Mouse (Mus musculus) induced T-regulatory cell, adult 2 months (primary cell): ENCODE data around the gene Xpo6.

ENCODE experiments used
- DNase-seq: peaks from one replicate; pipeline ENCODE4 v3.0.0-alpha.2; 2012; ENCODE audit warnings: low read depth

Gene Xpo6

GRCm38 (mm10) chr7:126194175-126194574, 6.1 kb downstream of the Xpo6 start:
- DNase-seq: no peak

- DNase-seq: no peak
Measured at GRCm38 (mm10) chr7:126191471-126191870, 8.8 kb downstream of the Xpo6 start.

- no peak for DNase-seq
Measured at GRCm38 (mm10) chr7:126189517-126189916, 10.8 kb downstream of the Xpo6 start.

- DNase-seq: no peak
Measured at GRCm38 (mm10) chr7:126185999-126186398, 14.3 kb downstream of the Xpo6 start.

GRCm38 (mm10) chr7:126183583-126183982, 16.7 kb downstream of the Xpo6 start:
- no peak for DNase-seq

- DNase-seq: peak; percentile 64
Measured at GRCm38 (mm10) chr7:126181487-126181886, 18.8 kb downstream of the Xpo6 start.

GRCm38 (mm10) chr7:126180956-126181355, 19.3 kb downstream of the Xpo6 start:
- peak; percentile 83 for DNase-seq

- DNase-seq: peak; percentile 80
Measured at GRCm38 (mm10) chr7:126178804-126179203, 21.5 kb downstream of the Xpo6 start.

- peak; percentile 49 for DNase-seq
Measured at GRCm38 (mm10) chr7:126175999-126176398, 24.3 kb downstream of the Xpo6 start.

- no peak for DNase-seq
Measured at GRCm38 (mm10) chr7:126175456-126175855, 24.8 kb downstream of the Xpo6 start.

GRCm38 (mm10) chr7:126174863-126175262, 25.4 kb downstream of the Xpo6 start:
- no peak for DNase-seq

- DNase-seq: no peak
Measured at GRCm38 (mm10) chr7:126172001-126172400, 28.3 kb downstream of the Xpo6 start.

GRCm38 (mm10) chr7:126168584-126168983, 31.7 kb downstream of the Xpo6 start:
- DNase-seq: no peak

- no peak for DNase-seq
Measured at GRCm38 (mm10) chr7:126167426-126167825, 32.9 kb downstream of the Xpo6 start.

GRCm38 (mm10) chr7:126166571-126166970, 33.7 kb downstream of the Xpo6 start:
- DNase-seq: no peak

- DNase-seq: no peak
Measured at GRCm38 (mm10) chr7:126158238-126158637, 42.1 kb downstream of the Xpo6 start.

GRCm38 (mm10) chr7:126155746-126156145, 44.6 kb downstream of the Xpo6 start:
- no peak for DNase-seq

- no peak for DNase-seq
Measured at GRCm38 (mm10) chr7:126154731-126155130, 45.6 kb downstream of the Xpo6 start.

- no peak for DNase-seq
Measured at GRCm38 (mm10) chr7:126152324-126152723, 48.0 kb downstream of the Xpo6 start.

GRCm38 (mm10) chr7:126146156-126146555, 54.1 kb downstream of the Xpo6 start:
- DNase-seq: no peak

- DNase-seq: no peak
Measured at GRCm38 (mm10) chr7:126144364-126144763, 55.9 kb downstream of the Xpo6 start.

- no peak for DNase-seq
Measured at GRCm38 (mm10) chr7:126137850-126138249, 62.5 kb downstream of the Xpo6 start.

- DNase-seq: peak; percentile 40
Measured at GRCm38 (mm10) chr7:126135391-126135790, 64.9 kb downstream of the Xpo6 start.

- DNase-seq: peak; percentile 29
Measured at GRCm38 (mm10) chr7:126134634-126135321, 65.5 kb downstream of the Xpo6 start.
